Mouse (Mus musculus): ENCODE data around the gene Olfr1367. TPM values are rescaled to one million over a fixed set of nuclear protein-coding genes. Genes with fewer than 3 reads are reported as not detected.

Gene Olfr1367
- not detected for total RNA-seq (2021)
- long read RNA-seq, experiment 1: 0 reads
- long read RNA-seq, experiment 2: 0 reads

DNA sequence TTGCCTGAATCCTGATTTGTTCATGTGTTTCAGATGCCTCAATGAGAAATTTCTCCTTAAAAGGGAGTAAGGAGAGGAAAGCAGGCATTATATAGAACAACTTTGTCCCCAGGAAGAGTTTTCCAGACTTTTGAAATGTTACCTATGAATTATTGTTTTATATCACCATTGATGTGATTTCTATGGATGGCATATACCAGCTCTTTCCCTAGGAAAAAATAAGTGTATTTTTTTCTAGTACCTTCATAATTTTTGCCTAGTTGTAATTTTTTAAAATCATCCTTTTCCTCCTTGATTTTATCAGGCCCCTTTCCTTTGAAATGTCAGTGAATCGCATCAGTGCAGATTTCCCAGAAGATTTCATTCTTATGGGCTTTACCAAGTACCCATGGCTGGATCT is at the start of gene Olfr1367:
Gene Olfr1367 (plus strand): TSS at position 301 of the 400 bp plus-strand sequence.
- DNase-seq: no peak

DNA sequence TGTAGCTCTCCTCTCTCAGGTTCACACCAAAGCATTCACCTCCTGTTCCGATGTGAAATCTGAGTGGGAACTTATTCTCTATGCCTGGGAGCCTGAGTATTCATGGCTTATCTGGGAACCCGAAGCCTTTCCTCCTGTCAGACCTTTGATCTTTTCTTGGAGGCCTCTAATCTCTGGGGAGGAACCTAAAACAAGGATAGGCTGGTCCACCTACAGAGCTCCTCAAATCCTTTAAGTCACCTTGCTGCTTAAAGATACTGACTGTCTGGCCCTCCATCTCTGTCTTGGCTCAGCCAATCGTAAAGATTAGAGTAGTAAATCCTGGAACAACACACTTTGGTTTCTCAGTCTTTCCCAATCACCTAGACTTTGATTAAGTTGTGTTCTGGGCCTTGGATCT is 48.2 kb upstream of the Olfr1367 start:
- no peak for DNase-seq

DNA sequence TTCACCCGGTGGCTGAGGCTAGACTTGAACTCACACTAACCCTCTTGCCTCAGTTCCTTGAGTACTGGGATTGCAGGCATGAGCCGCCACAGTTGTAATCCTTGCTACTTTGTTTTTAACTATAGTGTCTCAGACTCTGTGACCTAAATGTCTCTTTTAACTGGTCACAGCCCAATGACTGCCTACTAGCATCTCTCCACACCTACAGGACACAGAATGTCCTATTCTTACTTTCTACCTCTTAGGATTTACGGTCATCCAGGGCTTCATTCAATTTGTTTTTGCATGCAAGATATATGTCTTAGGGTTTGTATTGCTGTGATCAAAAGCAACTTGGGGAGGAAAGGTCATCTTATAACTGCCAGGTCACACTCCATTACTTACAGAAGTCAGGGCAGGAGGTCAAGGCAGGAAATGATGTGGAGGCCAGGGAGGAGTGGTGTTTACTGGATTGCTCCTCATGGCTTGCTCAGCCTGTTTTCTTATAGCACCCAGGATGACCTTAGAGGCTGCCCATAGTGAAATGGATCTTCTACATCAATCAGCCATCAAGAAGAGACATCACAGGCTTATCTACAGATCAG is 42.1 kb upstream of the Olfr1367 start:
- no peak for DNase-seq

DNA sequence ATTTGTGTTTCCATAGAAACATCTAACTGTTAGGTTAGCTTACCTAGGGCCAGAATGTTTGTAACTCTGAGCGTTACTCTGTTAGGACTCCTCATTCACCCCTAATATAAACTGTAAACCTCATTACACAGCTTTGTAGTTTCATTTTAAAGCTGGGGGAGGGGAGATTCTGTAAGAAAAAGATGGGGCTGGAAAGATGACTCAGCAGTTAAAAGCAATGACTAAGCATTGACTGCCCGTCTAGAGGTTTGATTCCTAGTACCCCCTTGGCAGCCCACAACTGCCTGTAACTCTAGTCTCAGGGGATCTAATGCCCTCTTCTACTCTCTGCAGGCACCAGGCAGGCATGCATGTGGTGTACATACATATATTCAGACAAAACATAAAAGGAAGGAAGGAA is 36.9 kb upstream of the Olfr1367 start:
- no peak for DNase-seq

DNA sequence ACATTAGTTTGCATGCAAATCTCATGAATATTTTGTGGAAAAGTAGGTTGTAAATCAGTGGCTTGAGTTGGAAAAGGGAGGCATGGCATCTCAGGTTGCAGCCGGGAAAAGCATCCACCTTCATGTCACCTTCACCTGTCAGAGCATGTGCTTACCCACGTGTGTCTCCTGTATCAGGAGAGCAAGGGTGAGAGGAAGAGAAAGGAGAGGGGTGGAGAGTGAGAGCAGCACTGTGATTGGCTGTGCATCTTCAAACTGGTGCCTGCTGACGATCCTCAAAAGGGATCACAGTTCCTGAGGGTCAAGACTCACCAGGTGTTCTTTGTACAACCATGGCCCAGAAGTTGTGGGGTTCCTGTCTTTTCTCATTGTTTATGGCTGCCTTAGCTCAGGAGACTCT is 34.8 kb upstream of the Olfr1367 start, which contains the start of gene Gpx6:
Gene Gpx6 (plus strand): TSS at position 200 of the 400 bp plus-strand sequence.
- no peak for DNase-seq

DNA sequence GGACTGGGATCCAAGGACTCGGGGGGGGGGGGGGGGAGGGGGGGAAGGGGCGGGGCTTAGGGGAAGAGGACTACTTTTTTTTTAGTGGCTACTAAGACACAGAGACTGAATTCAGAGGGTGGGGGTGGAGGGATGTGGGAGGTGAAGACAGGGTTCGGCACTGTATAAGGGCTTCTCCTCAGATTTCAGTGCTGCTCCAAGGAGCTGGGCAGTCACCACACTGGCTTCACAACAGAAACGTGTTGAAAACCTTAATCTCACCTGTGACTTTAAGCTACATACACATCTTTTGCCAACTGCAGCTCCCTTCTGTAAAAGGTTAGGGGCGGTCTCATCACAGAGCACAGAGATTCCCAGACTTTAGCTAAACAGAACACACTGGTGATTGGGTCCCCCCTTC is 33.9 kb upstream of the Olfr1367 start:
- no peak for DNase-seq

DNA sequence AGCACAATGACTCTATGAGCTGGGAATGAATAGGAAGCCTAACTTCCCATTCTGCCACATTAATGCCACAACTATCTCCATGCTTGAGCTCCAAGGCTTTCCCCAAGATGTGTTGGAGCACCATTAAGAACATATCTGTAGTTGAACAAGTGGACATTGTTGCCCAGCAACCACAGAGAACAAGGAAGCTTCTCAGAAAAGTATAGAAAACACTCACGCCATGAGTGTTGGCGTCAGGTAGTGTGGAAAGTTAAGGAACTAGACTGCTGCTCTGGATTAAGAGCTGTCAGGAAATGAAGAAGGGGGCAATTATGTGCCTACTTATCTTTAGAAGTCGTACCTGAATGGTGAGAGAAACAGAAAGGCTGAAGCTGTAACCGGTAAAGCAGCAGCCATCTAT is 32.8 kb upstream of the Olfr1367 start:
- no peak for DNase-seq

DNA sequence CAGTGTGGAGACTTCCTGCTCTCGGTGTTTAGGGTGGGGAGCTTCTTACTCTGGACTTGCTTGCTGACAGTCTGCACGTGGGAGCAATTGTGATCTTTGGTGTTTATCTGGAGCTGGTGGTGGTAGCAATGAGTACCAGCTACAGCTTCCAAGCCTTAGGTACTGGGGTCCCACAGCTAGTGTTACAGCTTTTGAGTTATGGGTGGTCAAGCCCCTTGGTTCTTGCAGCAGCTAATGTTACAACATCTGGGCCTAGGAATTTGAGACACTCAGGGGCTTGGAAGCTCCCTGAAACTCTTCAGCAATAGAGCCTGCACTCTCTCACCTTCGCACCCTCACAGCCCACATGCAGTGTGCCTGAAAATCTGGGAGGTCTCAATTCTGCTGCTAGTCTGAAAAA is 26.4 kb upstream of the Olfr1367 start:
- DNase-seq: no peak

DNA sequence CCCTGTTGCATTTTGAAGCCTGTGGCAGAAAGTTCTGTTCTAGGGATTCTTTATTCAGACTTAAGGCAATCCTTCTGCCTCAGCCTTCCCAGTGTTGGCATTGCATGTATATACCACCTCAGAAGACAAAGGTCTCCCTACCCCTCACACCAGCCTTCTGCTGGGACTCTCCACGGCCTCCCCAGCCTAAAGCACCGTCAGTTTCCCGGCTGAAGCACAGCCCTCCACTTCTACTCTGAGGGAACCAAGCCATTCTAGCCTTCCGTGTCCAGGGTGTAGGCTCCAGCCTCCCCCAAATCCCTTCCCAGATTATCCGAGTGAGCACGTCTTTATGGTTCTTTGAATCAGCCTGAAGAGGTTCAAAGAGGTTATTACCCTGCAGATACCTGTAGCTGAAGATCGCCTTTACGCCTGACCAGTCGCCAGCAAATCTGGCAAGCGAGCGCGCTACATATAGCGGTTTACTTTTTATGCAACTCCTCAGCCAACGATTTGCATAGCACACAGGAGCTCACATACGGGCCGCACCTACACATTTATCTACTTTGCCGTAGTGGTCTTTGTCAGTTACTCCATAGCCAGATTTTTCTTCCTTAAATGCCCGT is 24.7 kb upstream of the Olfr1367 start:
- no peak for DNase-seq

DNA sequence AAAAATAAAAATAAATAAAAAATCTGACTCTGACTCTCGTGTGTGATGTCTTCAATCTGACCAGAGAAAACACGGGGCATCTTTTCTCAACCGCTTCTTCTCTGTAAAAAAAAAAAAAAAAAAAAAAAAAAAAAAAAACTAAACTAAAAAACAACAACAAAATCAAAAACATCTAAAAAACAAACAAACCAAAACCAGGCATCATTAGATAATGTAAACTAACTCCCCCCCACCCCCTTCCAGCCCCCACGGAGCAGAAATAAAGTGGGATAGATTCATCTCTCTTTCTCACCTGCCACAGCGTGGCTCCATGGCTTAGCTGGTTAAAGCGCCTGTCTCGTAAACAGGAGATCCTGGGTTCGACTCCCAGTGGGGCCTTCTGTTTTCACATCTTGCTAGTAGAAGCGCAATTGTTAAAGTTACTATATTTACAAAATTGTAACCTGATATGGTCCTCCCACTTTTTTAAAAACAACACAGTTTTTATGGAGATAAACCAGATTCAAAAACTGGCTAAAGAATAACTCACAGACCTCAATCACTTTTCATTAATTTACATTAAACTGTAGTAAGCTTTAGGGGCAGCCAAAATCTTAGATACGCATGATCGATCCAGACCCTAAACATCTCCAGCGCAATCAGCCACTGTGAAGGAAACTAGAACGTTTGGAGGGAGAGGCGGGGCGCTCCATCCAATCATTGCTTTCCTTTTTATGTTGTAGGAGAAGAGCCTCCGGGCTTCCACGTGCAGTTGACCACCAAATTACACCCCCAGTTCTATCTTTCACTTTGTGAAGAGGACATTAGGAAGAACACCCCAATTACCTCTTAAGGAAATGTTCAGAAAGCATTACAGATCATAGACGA is 24.0 kb upstream of the Olfr1367 start:
- peak in 1 of 2 experiments; percentile 23 for DNase-seq

DNA sequence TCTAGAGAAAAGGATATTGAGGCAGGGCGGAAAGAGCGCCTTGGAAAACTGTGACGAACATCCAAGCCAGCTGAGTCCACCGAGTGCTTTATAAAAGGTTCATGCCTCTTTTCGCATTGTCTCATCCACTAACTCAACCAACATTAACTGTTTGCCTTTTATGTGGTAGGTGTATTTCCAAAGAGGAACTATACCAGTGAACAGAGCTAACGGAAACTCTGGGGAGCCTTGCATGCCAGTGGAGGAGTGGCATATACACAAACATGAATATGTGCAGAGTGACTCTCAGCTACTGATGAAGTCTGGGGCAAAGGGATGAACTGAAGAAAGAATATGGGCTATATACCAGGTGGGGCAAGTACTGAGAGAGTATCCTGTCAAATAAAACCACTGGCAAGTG is 23.3 kb upstream of the Olfr1367 start:
- no peak for DNase-seq

DNA sequence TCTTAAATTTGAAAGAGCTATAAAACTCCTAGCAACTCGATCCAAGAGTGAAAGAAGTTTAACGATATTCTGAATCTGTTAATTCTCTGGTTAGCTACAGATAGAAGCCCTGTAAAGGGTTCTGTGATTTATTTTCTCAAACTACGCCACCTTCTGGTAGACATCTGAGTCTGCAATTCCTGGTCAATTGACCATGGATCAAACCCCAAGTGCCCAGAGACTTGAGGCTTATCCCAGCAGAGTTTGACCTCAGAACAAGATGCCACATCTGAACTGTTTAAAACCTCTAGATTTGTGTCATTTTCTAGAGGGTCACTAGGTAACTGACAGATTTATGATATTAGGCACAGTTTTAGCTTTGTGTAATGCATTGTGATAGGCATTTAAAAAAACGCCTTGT is 20.5 kb upstream of the Olfr1367 start:
- peak; percentile 7 to 20 for DNase-seq

DNA sequence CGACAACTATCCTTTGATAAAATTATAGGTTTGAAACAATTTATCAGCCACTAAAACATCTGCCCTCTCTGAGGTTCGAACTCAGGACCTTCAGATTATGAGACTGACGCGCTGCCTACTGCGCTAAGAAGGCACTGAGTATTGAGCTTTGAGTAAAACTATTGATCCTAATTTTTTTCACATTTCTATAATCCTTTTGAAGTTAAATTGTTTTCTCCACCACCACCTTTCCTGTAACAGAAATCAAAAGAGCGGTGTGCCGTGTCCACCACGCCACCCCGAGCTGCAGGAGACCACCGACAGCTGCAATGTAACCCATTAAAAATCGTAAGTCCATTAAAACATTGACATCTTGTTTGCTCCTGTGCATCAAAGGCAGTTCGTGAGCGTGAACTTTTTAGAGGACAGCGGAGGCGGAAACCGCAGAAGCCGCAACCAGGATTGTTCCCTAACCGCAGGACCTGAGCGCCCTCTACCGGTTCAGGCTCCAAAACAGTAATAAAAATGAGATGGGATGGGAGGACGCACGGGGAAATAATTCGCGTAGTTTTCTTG is 20.0 kb upstream of the Olfr1367 start:
- peak; percentile 79 to 92 for DNase-seq

DNA sequence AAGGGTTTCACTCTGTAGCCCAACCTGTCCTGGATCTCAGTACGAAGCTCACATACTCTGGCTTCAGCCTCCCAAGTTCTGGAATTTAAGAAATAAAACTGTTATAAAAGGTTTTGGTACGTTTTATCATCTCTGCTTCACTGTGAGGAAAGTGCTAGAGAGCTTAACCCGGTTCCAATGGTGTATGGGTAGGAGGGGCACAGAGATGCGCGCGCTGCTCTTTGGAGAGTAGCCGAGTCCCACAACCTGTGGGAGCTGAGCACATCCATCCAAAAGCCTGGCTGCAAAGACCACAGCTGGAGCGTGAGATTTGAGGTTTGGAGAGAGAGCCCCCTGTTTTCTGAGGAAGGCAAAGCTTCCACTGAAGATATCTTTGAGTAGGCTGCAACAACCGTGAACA is 19.3 kb upstream of the Olfr1367 start:
- peak in 1 of 2 experiments; percentile 7 for DNase-seq

DNA sequence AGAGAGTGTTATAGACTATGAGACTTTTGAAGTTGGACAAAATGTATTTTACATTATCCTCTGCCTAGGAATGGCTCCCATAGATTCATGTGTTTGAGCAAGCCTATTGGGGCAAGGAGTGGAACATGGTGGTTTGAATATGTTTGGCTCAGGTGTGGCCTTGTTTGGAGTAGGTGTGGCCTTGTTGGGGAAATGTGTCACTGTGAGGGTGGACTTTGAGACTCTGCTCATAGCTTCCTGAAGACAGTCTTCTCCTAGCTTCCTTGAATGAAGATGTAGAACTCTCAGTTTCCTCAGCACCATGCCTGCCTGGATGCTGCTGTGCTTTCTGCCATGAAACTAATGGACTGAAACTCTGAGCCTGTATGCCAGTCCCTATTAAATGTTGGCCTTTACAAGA is 3.9 kb downstream of the Olfr1367 start:
- DNase-seq: no peak

DNA sequence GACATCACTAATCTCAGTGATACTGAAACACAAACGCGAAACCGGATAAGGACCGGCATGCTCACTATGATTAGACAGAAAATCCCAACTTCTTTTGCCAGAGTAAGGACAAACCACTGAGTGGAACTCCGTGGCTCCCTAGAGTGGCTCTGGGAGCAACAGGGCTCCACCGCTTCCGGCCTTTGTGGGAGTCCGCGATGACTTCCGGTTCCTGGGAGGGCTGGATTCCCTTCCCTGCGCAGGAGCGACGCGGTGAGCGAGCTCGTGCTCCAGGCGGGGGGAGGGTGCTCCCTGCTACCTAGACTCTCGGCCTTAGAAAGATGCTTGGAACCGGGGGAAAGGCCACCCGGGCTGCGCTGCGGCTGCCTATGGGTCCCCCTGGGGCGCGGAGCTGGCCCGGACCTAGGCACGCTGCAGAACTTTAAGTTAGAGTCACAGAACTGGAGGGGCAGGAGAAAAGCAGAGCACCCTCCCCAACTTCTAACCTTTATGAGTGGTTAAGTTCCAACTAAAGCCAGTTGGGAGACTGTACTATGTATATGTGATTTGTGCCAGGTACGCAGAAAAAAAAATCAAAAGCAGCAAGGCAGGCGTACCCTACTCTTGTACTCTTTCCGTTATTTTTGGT is 16.0 kb downstream of the Olfr1367 start, which contains the start of gene Zscan12:
Gene Zscan12 (plus strand): TSS at position 200 of the 628 bp plus-strand sequence.
- peak; percentile 92 to 96 for DNase-seq

DNA sequence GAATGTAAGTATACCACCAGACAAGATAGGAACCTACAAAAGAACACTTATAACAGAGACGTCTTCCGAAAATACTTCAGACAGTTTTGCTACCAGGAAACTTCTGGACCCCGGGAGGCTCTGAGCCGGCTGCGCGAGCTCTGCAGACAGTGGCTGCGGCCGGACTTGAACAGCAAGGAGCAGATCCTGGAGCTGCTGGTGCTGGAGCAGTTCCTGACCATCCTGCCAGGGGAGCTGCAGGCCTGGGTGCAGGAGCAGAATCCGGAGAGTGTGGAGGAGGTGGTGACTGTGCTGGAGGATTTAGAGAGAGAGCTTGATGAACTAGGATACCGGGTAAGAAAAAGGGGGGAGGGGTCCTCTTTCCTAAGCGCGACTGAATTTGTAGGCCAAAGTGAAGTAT is 17.0 kb downstream of the Olfr1367 start:
- no peak for DNase-seq

DNA sequence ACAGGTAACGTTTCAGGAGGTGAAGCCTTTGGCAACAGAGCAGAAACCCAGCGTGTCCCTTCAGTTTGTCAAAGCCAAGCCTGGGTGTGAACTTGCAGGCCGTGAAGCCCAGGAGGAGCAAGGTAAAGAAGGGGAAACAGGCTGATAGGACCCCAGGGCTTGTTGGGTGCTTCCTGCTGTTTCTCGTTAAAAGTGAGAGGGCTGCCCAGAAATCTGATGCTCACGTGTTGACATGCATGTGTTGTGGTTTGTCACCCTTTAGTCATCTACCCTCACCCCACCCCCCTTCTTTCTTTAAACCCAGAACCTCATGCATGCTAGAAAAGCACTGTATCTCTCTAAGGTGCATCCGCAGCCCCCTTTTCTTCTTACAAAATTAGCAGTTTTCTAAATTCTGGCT is 19.9 kb downstream of the Olfr1367 start:
- DNase-seq: no peak

DNA sequence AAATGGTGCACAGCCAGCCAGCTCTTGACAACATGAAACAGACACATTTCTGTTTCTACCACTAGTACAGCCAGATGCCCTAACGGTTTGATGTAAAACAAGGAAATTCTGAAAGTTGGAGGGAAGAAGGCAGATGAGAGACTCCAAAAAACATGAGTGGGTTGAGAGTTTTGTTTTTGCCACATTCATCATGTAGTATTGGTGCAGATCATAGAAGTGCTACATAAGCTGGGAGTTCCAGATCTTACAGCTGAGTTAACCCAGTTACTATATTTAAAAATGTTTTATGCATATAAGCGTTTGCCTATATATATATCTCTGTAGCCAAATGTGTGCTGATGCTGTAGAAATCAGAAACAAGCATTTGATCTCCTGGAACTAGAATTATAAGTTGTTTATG is 26.0 kb downstream of the Olfr1367 start:
- no peak for DNase-seq

DNA sequence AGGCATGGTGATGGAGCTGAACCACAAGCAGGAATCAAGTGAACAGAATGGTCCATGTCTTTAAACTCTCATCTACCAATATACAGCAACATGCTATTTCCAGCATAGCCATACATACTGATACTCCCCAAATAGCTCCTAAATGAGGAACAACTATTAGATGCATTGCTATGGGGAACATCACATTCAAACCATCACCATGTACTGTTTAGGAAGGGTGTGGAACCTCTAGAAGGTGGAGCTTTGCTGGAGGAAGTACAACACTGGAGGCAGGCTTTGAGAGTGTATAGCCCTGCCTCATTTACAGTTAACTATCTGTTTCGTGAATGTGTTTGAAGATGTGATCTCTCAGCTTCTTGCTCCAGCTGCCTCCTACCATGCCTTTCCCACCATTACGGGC is 31.1 kb downstream of the Olfr1367 start:
- DNase-seq: no peak

DNA sequence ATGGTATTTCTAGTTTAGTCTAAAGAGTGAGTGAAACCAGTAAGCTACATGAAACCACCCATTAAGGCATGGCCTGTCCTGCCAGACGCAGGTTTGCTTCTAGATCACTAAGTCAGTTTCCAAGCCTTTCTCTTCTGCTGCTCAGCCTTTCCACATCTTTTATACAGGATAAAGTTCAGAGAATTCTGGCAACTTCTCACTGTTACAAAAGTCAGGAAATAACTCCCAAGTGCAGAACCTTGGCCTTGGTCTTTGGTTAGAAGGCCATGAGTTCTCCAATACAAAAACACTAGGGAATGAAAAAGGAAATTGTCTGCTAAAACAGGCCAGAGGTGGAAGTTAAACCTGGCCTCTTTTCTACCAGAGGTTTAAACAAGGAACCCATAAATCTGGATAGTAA is 48.5 kb downstream of the Olfr1367 start:
- no peak for DNase-seq

DNA sequence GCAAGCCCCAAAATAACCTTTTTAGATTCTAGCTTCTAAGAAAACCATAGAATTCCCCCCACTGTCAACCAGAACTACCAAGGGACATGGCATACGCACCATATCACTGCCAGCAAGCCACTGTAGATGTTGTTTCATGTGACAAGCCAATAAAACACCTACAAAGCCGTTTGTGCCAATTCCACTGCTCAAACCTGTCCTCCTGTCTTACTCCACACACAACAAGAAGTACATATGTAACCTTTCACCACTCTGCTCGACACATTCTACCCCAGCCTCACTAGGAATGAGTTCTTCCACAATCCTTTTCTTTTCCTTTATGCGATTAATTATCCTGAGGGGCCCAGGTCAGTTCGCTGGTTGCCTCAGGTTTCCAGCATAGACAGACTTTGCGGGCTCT is 48.9 kb downstream of the Olfr1367 start:
- no peak for DNase-seq
